Mouse (Mus musculus) adrenal gland, adult 2 months (tissue): Measurements from ENCODE around the gene Rad9a. TPM values are rescaled to one million over a fixed set of nuclear protein-coding genes. Genes with fewer than 3 reads are reported as not detected.

Experiments
- DNase-seq: peaks from one replicate; pipeline ENCODE4 v3.0.0; 2021
- microRNA-seq, 2 experiments: library from miRNA; unstranded; fragments of <30 nt; microRNA quantifications; one replicate each; pipeline ENCODE4 v1.2.0; 2021
- polyA plus RNA-seq: library from polyadenylated mRNA; depleted of rRNA; stranded (reverse); fragments of >200 nt; gene quantifications from 2 replicates; pipeline ENCODE4 v1.2.3, GENCODE M21; 2012; rRNA removed
- total RNA-seq, 2 experiments: library from RNA; stranded (reverse); gene quantifications; 2 replicates each; pipeline ENCODE4 v1.2.3; 2021

Gene Rad9a
- total and polyA plus RNA-seq, 3 experiments, result 6.9 to 17.2 (median 12.3) TPM

GRCm38 (mm10) chr19:4146366-4147021, 55.0 kb downstream of the Rad9a start:
- DNase-seq, result no peak

- no peak for DNase-seq
Measured at GRCm38 (mm10) chr19:4145936-4146335, 55.5 kb downstream of the Rad9a start.

Small RNAs within 50 kb of the gene (microRNA-seq; reads per million reads assigned to microRNA genes)
- gene Gm26115, result 0 reads per million in 2 experiments

Other genes with a start within 250 kb of the Rad9a start
Only the 30 nearest of the 31 such genes appear.
- 10 to 100 TPM; 12.2 to 15.2 TPM for gene Aldh3b2, start 229.3 kb downstream of the Rad9a start, total RNA-seq
- 4.0 and 7.6 TPM in 2 replicates for gene Aldh3b2, start 229.3 kb downstream of the Rad9a start, polyA plus RNA-seq
- 10 to 100 TPM; 16.5 to 22.7 TPM for gene Acy3, start 215.1 kb downstream of the Rad9a start, total RNA-seq
- gene Acy3, start 215.1 kb downstream of the Rad9a start, polyA plus RNA-seq, result 80.5 and 96.1 TPM in 2 replicates
- not detected for gene Tbx10, start 208.9 kb downstream of the Rad9a start, total RNA-seq
- gene Tbx10, start 208.9 kb downstream of the Rad9a start, polyA plus RNA-seq, result not detected in 2 replicates
- 10 to 100 TPM; 25.1 to 27.0 TPM for gene Nudt8, start 201.1 kb downstream of the Rad9a start, total RNA-seq
- 36.7 and 65.9 TPM in 2 replicates for gene Nudt8, start 201.1 kb downstream of the Rad9a start, polyA plus RNA-seq
- under 1 TPM; 0.55 to 0.69 TPM for gene Gm49405, start 201.0 kb downstream of the Rad9a start, total RNA-seq
- gene Gm49405, start 201.0 kb downstream of the Rad9a start, polyA plus RNA-seq, result 1.3 and 2.0 TPM in 2 replicates
- 1 to 10 TPM; 1.1 to 1.8 TPM for gene Doc2g, start 198.3 kb downstream of the Rad9a start, total RNA-seq
- 6.2 and 9.3 TPM in 2 replicates for gene Doc2g, start 198.3 kb downstream of the Rad9a start, polyA plus RNA-seq
- 100 to 1,000 TPM; 260 to 445 TPM for gene Ndufv1, start 188.9 kb downstream of the Rad9a start, total RNA-seq
- gene Ndufv1, start 188.9 kb downstream of the Rad9a start, polyA plus RNA-seq, result 145 and 150 TPM in 2 replicates
- gene Gstp1, start 163.7 kb downstream of the Rad9a start, total RNA-seq, result 100 to 1,000 TPM; 401 to 452 TPM
- gene Gstp1, start 163.7 kb downstream of the Rad9a start, polyA plus RNA-seq, result 752 and 925 TPM in 2 replicates
- 10 to 100 TPM; 57.2 to 61.4 TPM for gene Gstp2, start 155.6 kb downstream of the Rad9a start, total RNA-seq
- gene Gstp2, start 155.6 kb downstream of the Rad9a start, polyA plus RNA-seq, result 7.9 and 13.8 TPM in 2 replicates
- gene Gstp3, start 142.1 kb downstream of the Rad9a start, total RNA-seq, result 1 to 10 TPM in 1 of 2 experiments, under 1 TPM in 1; 0.62 to 2.3 TPM
- gene Gstp3, start 142.1 kb downstream of the Rad9a start, polyA plus RNA-seq, result 0.79 and 0.83 TPM in 2 replicates
- gene Cabp2, start 120.1 kb downstream of the Rad9a start, total RNA-seq, result not detected
- not detected in 2 replicates for gene Cabp2, start 120.1 kb downstream of the Rad9a start, polyA plus RNA-seq
- gene Cdk2ap2, start 104.5 kb downstream of the Rad9a start, total RNA-seq, result 100 to 1,000 TPM; 128 to 131 TPM
- 339 and 371 TPM in 2 replicates for gene Cdk2ap2, start 104.5 kb downstream of the Rad9a start, polyA plus RNA-seq
- gene Pitpnm1, start 101.7 kb downstream of the Rad9a start, total RNA-seq, result 10 to 100 TPM; 87.4 to 87.6 TPM
- 164 and 171 TPM in 2 replicates for gene Pitpnm1, start 101.7 kb downstream of the Rad9a start, polyA plus RNA-seq
- gene Aip, start 75.8 kb downstream of the Rad9a start, total RNA-seq, result 100 to 1,000 TPM; 102 to 134 TPM
- gene Aip, start 75.8 kb downstream of the Rad9a start, polyA plus RNA-seq, result 89.5 and 99.3 TPM in 2 replicates
- gene Gpr152, start 61.9 kb downstream of the Rad9a start, total RNA-seq, result under 1 TPM; 0.09 to 0.17 TPM
- 0.10 and 0.18 TPM in 2 replicates for gene Gpr152, start 61.9 kb downstream of the Rad9a start, polyA plus RNA-seq
- under 1 TPM; 0.29 to 0.69 TPM for gene Cabp4, start 57.6 kb downstream of the Rad9a start, total RNA-seq
- 0.12 and 0.26 TPM in 2 replicates for gene Cabp4, start 57.6 kb downstream of the Rad9a start, polyA plus RNA-seq
- gene Coro1b, start 53.0 kb downstream of the Rad9a start, total RNA-seq, result 100 to 1,000 TPM; 154 to 202 TPM
- gene Coro1b, start 53.0 kb downstream of the Rad9a start, polyA plus RNA-seq, result 199 and 225 TPM in 2 replicates
- gene Ptprcap, start 48.1 kb downstream of the Rad9a start, total RNA-seq, result 1 to 10 TPM; 2.5 to 5.7 TPM
- gene Ptprcap, start 48.1 kb downstream of the Rad9a start, polyA plus RNA-seq, result 54.9 and 57.6 TPM in 2 replicates
- gene Rps6kb2, start 38.3 kb downstream of the Rad9a start, total RNA-seq, result 10 to 100 TPM; 27.6 to 39.5 TPM
- 48.3 and 60.8 TPM in 2 replicates for gene Rps6kb2, start 38.3 kb downstream of the Rad9a start, polyA plus RNA-seq
- 1 to 10 TPM; 2.9 to 5.8 TPM for gene Carns1, start 26.2 kb downstream of the Rad9a start, total RNA-seq
- 3.8 and 5.1 TPM in 2 replicates for gene Carns1, start 26.2 kb downstream of the Rad9a start, polyA plus RNA-seq
- under 1 TPM in 1 of 2 experiments, not detected in 1; 0.97 TPM for gene Tbc1d10c, start 10.4 kb downstream of the Rad9a start, total RNA-seq
- 2.1 and 4.8 TPM in 2 replicates for gene Tbc1d10c, start 10.4 kb downstream of the Rad9a start, polyA plus RNA-seq
- gene Ppp1ca, start 9.6 kb downstream of the Rad9a start, total RNA-seq, result 100 to 1,000 TPM; 342 to 392 TPM
- 443 and 514 TPM in 2 replicates for gene Ppp1ca, start 9.6 kb downstream of the Rad9a start, polyA plus RNA-seq
- gene Clcf1, start 12.6 kb upstream of the Rad9a start, total RNA-seq, result 1 to 10 TPM; 5.5 to 9.0 TPM
- gene Clcf1, start 12.6 kb upstream of the Rad9a start, polyA plus RNA-seq, result 16.3 and 19.3 TPM in 2 replicates
- gene AC109138.7, start 12.7 kb upstream of the Rad9a start, total RNA-seq, result not detected
- not detected in 2 replicates for gene AC109138.7, start 12.7 kb upstream of the Rad9a start, polyA plus RNA-seq
- 10 to 100 TPM; 41.9 to 52.3 TPM for gene Pold4, start 30.2 kb upstream of the Rad9a start, total RNA-seq
- gene Pold4, start 30.2 kb upstream of the Rad9a start, polyA plus RNA-seq, result 112 and 146 TPM in 2 replicates
- gene Ssh3, start 67.5 kb upstream of the Rad9a start, total RNA-seq, result 10 to 100 TPM; 30.9 to 34.4 TPM
- gene Ssh3, start 67.5 kb upstream of the Rad9a start, polyA plus RNA-seq, result 67.4 and 86.6 TPM in 2 replicates
- gene Ankrd13d, start 81.5 kb upstream of the Rad9a start, total RNA-seq, result 1 to 10 TPM; 2.5 to 5.7 TPM
- 5.4 and 8.3 TPM in 2 replicates for gene Ankrd13d, start 81.5 kb upstream of the Rad9a start, polyA plus RNA-seq
- 10 to 100 TPM; 49.1 to 49.7 TPM for gene Grk2, start 104.6 kb upstream of the Rad9a start, total RNA-seq
- 60.4 and 62.6 TPM in 2 replicates for gene Grk2, start 104.6 kb upstream of the Rad9a start, polyA plus RNA-seq
- gene Kdm2a, start 196.6 kb upstream of the Rad9a start, total RNA-seq, result 100 to 1,000 TPM in 1 of 2 experiments, 10 to 100 TPM in 1; 81.7 to 155 TPM
- gene Kdm2a, start 196.6 kb upstream of the Rad9a start, polyA plus RNA-seq, result 66.3 and 78.0 TPM in 2 replicates
- gene Rhod, start 237.8 kb upstream of the Rad9a start, total RNA-seq, result 10 to 100 TPM; 25.7 to 36.4 TPM
- gene Rhod, start 237.8 kb upstream of the Rad9a start, polyA plus RNA-seq, result 35.2 and 39.5 TPM in 2 replicates